Mouse (Mus musculus): ENCODE measurements around the gene Gm7257. TPM values are rescaled to one million over a fixed set of nuclear protein-coding genes. Genes with fewer than 3 reads are reported as not detected.

Gene Gm7257
- not detected for polyA plus RNA-seq (2017; shearing (Covaris generic))

DNA sequence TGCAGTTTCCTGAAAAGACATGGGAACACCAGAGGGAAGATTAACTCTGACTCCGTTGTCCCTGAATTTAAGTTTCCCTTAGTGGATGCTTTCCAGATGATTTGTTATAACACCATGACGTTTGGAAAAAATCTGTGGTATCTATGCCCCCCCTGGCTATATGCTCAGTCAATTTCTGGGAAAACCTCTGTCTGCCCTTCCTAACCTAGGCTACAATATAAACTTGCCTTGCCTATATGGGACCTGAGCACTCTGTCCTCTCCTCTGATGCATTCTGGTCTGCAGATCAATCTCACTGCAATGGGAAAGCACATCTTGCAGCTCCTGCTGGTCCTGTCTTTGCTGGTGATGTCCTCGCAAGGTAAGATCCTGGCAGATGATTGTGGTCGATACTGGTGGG lies at the start of gene Gm7257:
Gene Gm7257, plus strand, starts transcription at position 301 of the 400 bp plus-strand sequence.

GRCm38 (mm10) chr9:36475338-36475737 lies 43.7 kb downstream of the Gm7257 start, which contains the start of gene Gm9513:
Gm9513 (plus strand) TSS chr9:36475638.

Other genes with a start within 250 kb of the Gm7257 start
- gene Gm9513, start 43.8 kb downstream of the Gm7257 start, polyA plus RNA-seq (2017; shearing (Covaris generic)), result not detected
- not detected for gene Gm5615, start 110.1 kb downstream of the Gm7257 start, polyA plus RNA-seq (2017; shearing (Covaris generic))
- gene Gm17689, start 150.8 kb downstream of the Gm7257 start, polyA plus RNA-seq (2017; shearing (Covaris generic)), result not detected
- gene A630095E13Rik, start 211.5 kb downstream of the Gm7257 start, polyA plus RNA-seq (2017; shearing (Covaris generic)), result not detected